Mouse (Mus musculus) yolk sac, embryonic 10.5 days (tissue): ENCODE measurements around the gene Htra3.

Experiments
- DNase-seq: peaks from one replicate; pipeline ENCODE4 v3.0.0-alpha.2; 2017; ENCODE audit warnings: low spot score

The Htra3 gene

GRCm38 (mm10) chr5:35679256-35680155, at the start of gene Htra3:
TSS of gene Htra3 (minus strand) at chr5:35679782.
- DNase-seq: no peak

GRCm38 (mm10) chr5:35728957-35729460, 49.4 kb upstream of the Htra3 start:
- peak; percentile 91 for DNase-seq

- no peak for DNase-seq
These were observed 48.9 kb upstream of the Htra3 start for GRCm38 (mm10) chr5:35728344-35728956.

GRCm38 (mm10) chr5:35727447-35727846, 47.9 kb upstream of the Htra3 start:
- DNase-seq: no peak

- DNase-seq: no peak
These were observed 46.3 kb upstream of the Htra3 start for GRCm38 (mm10) chr5:35725840-35726239.

- no peak for DNase-seq
These were observed 44.3 kb upstream of the Htra3 start for GRCm38 (mm10) chr5:35723900-35724299.

- no peak for DNase-seq
These were observed 43.1 kb upstream of the Htra3 start for GRCm38 (mm10) chr5:35722654-35723053.

GRCm38 (mm10) chr5:35721933-35722332, 42.4 kb upstream of the Htra3 start:
- no peak for DNase-seq

- no peak for DNase-seq
These were observed 40.3 kb upstream of the Htra3 start for GRCm38 (mm10) chr5:35719880-35720279.

- no peak for DNase-seq
These were observed 39.8 kb upstream of the Htra3 start for GRCm38 (mm10) chr5:35719343-35719742.

GRCm38 (mm10) chr5:35718817-35719216, 39.2 kb upstream of the Htra3 start:
- no peak for DNase-seq

- peak; percentile 69 for DNase-seq
These were observed 38.4 kb upstream of the Htra3 start for GRCm38 (mm10) chr5:35717946-35718345.

- no peak for DNase-seq
These were observed 37.9 kb upstream of the Htra3 start for GRCm38 (mm10) chr5:35717455-35717854.

GRCm38 (mm10) chr5:35713649-35714354, 34.2 kb upstream of the Htra3 start:
- no peak for DNase-seq

GRCm38 (mm10) chr5:35712517-35712916, 32.9 kb upstream of the Htra3 start:
- no peak for DNase-seq

GRCm38 (mm10) chr5:35710931-35711330, 31.3 kb upstream of the Htra3 start:
- no peak for DNase-seq

- no peak for DNase-seq
These were observed 30.9 kb upstream of the Htra3 start for GRCm38 (mm10) chr5:35710481-35710880.

- DNase-seq: no peak
These were observed 25.8 kb upstream of the Htra3 start for GRCm38 (mm10) chr5:35705411-35705810.

GRCm38 (mm10) chr5:35703814-35704213, 24.2 kb upstream of the Htra3 start:
- DNase-seq: no peak

GRCm38 (mm10) chr5:35703183-35703582, 23.6 kb upstream of the Htra3 start:
- no peak for DNase-seq

GRCm38 (mm10) chr5:35702582-35703140, 23.1 kb upstream of the Htra3 start:
- DNase-seq: no peak

GRCm38 (mm10) chr5:35701042-35701441, 21.5 kb upstream of the Htra3 start:
- DNase-seq: peak; percentile 49
